Mouse (Mus musculus) MEL (cell line): ENCODE results near the gene Alox5ap. TPM values are rescaled to one million over a fixed set of nuclear protein-coding genes. Genes with fewer than 3 reads are reported as not detected.

Experiments used
- DNase-seq: peaks from one replicate; pipeline ENCODE4 v3.0.0; 2011; ENCODE audit warnings: low read depth, low spot score
- H3K27ac ChIP-seq: 2 replicates; pipeline ENCODE4 v1.5.1; 2012; ENCODE audit warnings: low read depth, mild to moderate bottlenecking, control low read depth, low read length, moderate library complexity; ENCODE audit not compliant: control insufficient read depth
- H3K27me3 ChIP-seq, 2 experiments: fragments of 150-350 bp in 1 of 2; sonication (generic) in 1 of 2; 2 replicates each; pipeline ENCODE4 v1.6.1; 2012; ENCODE audit warnings: low read length in 2 of 2, mild to moderate bottlenecking in 2 of 2, improper control_type of control experiment in 1 of 2, moderate library complexity in 1 of 2; ENCODE audit not compliant: insufficient read depth in 2 of 2, control insufficient read depth in 1 of 2
- H3K36me3 ChIP-seq, 2 experiments: 2 replicates each; pipeline ENCODE4 v1.6.1; 2012 to 2014; ENCODE audit warnings: low read length in 2 of 2, improper control_type of control experiment in 1 of 2, inconsistent platforms in 1 of 2, mild to moderate bottlenecking in 1 of 2; ENCODE audit not compliant: insufficient read depth in 2 of 2, control insufficient read depth in 1 of 2
- H3K4me1 ChIP-seq, 2 experiments: fragments of 150-350 bp in 1 of 2; sonication (generic) in 1 of 2; 2 replicates each; pipeline ENCODE4 v1.6.1; 2012; ENCODE audit warnings: low read length in 2 of 2, improper control_type of control experiment in 1 of 2, mild to moderate bottlenecking in 1 of 2; ENCODE audit not compliant: insufficient read depth in 2 of 2, control insufficient read depth in 1 of 2
- H3K4me3 ChIP-seq, 2 experiments: fragments of 150-350 bp in 1 of 2; sonication (generic) in 1 of 2; 2 replicates each; pipeline ENCODE4 v1.5.1; 2012; ENCODE audit warnings: low read depth in 2 of 2, low read length in 2 of 2, mild to moderate bottlenecking in 2 of 2, moderate library complexity in 2 of 2, control low read depth in 1 of 2, improper control_type of control experiment in 1 of 2; ENCODE audit not compliant: control insufficient read depth in 1 of 2, insufficient read depth in 1 of 2
- H3K79me2 ChIP-seq: 2 replicates; pipeline ENCODE4 v1.6.1; 2012; ENCODE audit warnings: mild to moderate bottlenecking, low read length, moderate library complexity; ENCODE audit not compliant: control insufficient read depth, poor library complexity, insufficient read depth
- H3K9ac ChIP-seq: 2 replicates; pipeline ENCODE4 v1.6.1; 2012; ENCODE audit warnings: low read depth, mild to moderate bottlenecking, control low read depth, low read length, moderate library complexity; ENCODE audit not compliant: control insufficient read depth, poor library complexity, severe bottlenecking
- H3K9me3 ChIP-seq: fragments of 150-350 bp; sonication (generic); replicated peaks from 2 replicates; pipeline ENCODE4 v1.6.1; 2012; ENCODE audit warnings: mild to moderate bottlenecking, low read length, improper control_type of control experiment, moderate library complexity; ENCODE audit not compliant: insufficient read depth
- CHD1 ChIP-seq: IDR thresholded peaks from 2 replicates; pipeline ENCODE4 v1.6.1; 2012; ENCODE audit warnings: low read depth, mild to moderate bottlenecking, inconsistent platforms, low read length, improper control_type of control experiment
- CTCF ChIP-seq, 3 experiments: IDR thresholded peaks in 2 of 3; conservative IDR thresholded peaks in 1 of 3; 2 replicates each; pipeline ENCODE4 v1.5.1; 2011 to 2012; ENCODE audit warnings: low read length in 3 of 3, low read depth in 2 of 3, mild to moderate bottlenecking in 2 of 3, improper control_type of control experiment in 1 of 3, inconsistent platforms in 1 of 3, mixed read lengths in 1 of 3, moderate library complexity in 1 of 3; ENCODE audit not compliant: control insufficient read depth in 1 of 3, insufficient read depth in 1 of 3, poor library complexity in 1 of 3, severe bottlenecking in 1 of 3
- E2F4 ChIP-seq: IDR thresholded peaks from 2 replicates; pipeline ENCODE4 v1.6.1; 2011; ENCODE audit warnings: low read depth, low read length, improper control_type of control experiment, borderline replicate concordance
- ELF1 ChIP-seq: IDR thresholded peaks from 2 replicates; pipeline ENCODE4 v1.6.1; 2014; ENCODE audit warnings: low read depth, mild to moderate bottlenecking, inconsistent platforms, low read length, improper control_type of control experiment, moderate library complexity
- EP300 ChIP-seq, 2 experiments: IDR thresholded peaks; 2 replicates each; pipeline ENCODE4 v1.6.1; 2011; ENCODE audit warnings: improper control_type of control experiment in 2 of 2, low read length in 2 of 2, low read depth in 1 of 2, mild to moderate bottlenecking in 1 of 2
- ETS1 ChIP-seq: IDR thresholded peaks from 2 replicates; pipeline ENCODE4 v1.6.1; 2012; ENCODE audit warnings: low read depth, mild to moderate bottlenecking, inconsistent platforms, low read length, improper control_type of control experiment, moderate library complexity
- GABPA ChIP-seq: IDR thresholded peaks from 2 replicates; pipeline ENCODE4 v1.6.1; 2012; ENCODE audit warnings: low read depth, mild to moderate bottlenecking, inconsistent platforms, low read length, improper control_type of control experiment, moderate library complexity
- JUND ChIP-seq: IDR thresholded peaks from 2 replicates; pipeline ENCODE4 v1.6.1; 2011; ENCODE audit warnings: low read depth, mild to moderate bottlenecking, improper control_type of control experiment, low read length
- MAFK ChIP-seq: IDR thresholded peaks from 2 replicates; pipeline ENCODE4 v1.6.1; 2011; ENCODE audit warnings: low read depth, mild to moderate bottlenecking, low read length, improper control_type of control experiment, borderline replicate concordance
- MAZ ChIP-seq: IDR thresholded peaks from 2 replicates; pipeline ENCODE4 v1.6.1; 2012; ENCODE audit warnings: low read depth, mild to moderate bottlenecking, inconsistent platforms, low read length, improper control_type of control experiment
- MXI1 ChIP-seq: IDR thresholded peaks from 2 replicates; pipeline ENCODE4 v1.6.1; 2011; ENCODE audit warnings: mild to moderate bottlenecking, low read depth, low read length, improper control_type of control experiment
- MYB ChIP-seq: IDR thresholded peaks from 2 replicates; pipeline ENCODE4 v1.6.1; 2011; ENCODE audit warnings: mild to moderate bottlenecking, low read depth, low read length, improper control_type of control experiment
- NRF1 ChIP-seq: IDR thresholded peaks from 2 replicates; pipeline ENCODE4 v1.6.1; 2014; ENCODE audit warnings: low read depth, mild to moderate bottlenecking, inconsistent platforms, low read length, improper control_type of control experiment, moderate library complexity; ENCODE audit not compliant: poor library complexity, insufficient read depth, severe bottlenecking
- RAD21 ChIP-seq: IDR thresholded peaks from 2 replicates; pipeline ENCODE4 v1.6.1; 2011; ENCODE audit warnings: mild to moderate bottlenecking, low read depth, low read length, improper control_type of control experiment
- RCOR1 ChIP-seq: IDR thresholded peaks from 2 replicates; pipeline ENCODE4 v1.6.1; 2012; ENCODE audit warnings: low read depth, mild to moderate bottlenecking, inconsistent platforms, low read length, improper control_type of control experiment
- SIN3A ChIP-seq: IDR thresholded peaks from 2 replicates; pipeline ENCODE4 v1.6.1; 2012; ENCODE audit warnings: low read length, improper control_type of control experiment, inconsistent platforms
- SMC3 ChIP-seq: IDR thresholded peaks from 2 replicates; pipeline ENCODE4 v1.6.1; 2011; ENCODE audit warnings: low read depth, low read length, improper control_type of control experiment
- TAL1 ChIP-seq: IDR thresholded peaks from 2 replicates; pipeline ENCODE4 v1.6.1; 2012; ENCODE audit warnings: mild to moderate bottlenecking, inconsistent platforms, low read length, moderate library complexity, mixed read lengths
- TBP ChIP-seq: IDR thresholded peaks from 2 replicates; pipeline ENCODE4 v1.8.0; 2011; ENCODE audit warnings: low read depth, low read length, improper control_type of control experiment
- TCF12 ChIP-seq: IDR thresholded peaks from 2 replicates; pipeline ENCODE4 v1.6.1; 2014; ENCODE audit warnings: low read depth, mild to moderate bottlenecking, inconsistent platforms, low read length, improper control_type of control experiment, moderate library complexity
- USF1 ChIP-seq: IDR thresholded peaks from 2 replicates; pipeline ENCODE4 v1.6.1; 2014; ENCODE audit warnings: low read depth, mild to moderate bottlenecking, inconsistent platforms, low read length, improper control_type of control experiment, moderate library complexity
- USF2 ChIP-seq, 2 experiments: IDR thresholded peaks; 2 replicates each; pipeline ENCODE4 v1.6.1; 2011 to 2012; ENCODE audit warnings: improper control_type of control experiment in 2 of 2, low read length in 2 of 2, borderline replicate concordance in 1 of 2, inconsistent platforms in 1 of 2, low read depth in 1 of 2, mild to moderate bottlenecking in 1 of 2; ENCODE audit not compliant: insufficient read depth in 1 of 2
- ZKSCAN1 ChIP-seq: IDR thresholded peaks from 2 replicates; pipeline ENCODE4 v1.6.1; 2012; ENCODE audit warnings: low read depth, mild to moderate bottlenecking, inconsistent platforms, low read length, improper control_type of control experiment, moderate library complexity
- ZNF384 ChIP-seq: IDR thresholded peaks from 2 replicates; pipeline ENCODE4 v1.6.1; 2012; ENCODE audit warnings: low read depth, mild to moderate bottlenecking, inconsistent platforms, low read length, improper control_type of control experiment
- polyA plus RNA-seq, 2 experiments: library from polyadenylated mRNA; stranded (reverse) in 1 of 2; unstranded in 1 of 2; fragments of >175 nt in 1 of 2; fragments of >200 nt in 1 of 2; gene quantifications; 2 replicates each; pipeline versions ENCODE4 v1.2.1 to v1.2.4; 2012; ENCODE audit warnings: low replicate concordance in 2 of 2, low read depth in 1 of 2; ENCODE audit not compliant: insufficient read length in 2 of 2, insufficient read depth in 1 of 2, missing spikeins in 1 of 2
- total RNA-seq: library from RNA; depleted of rRNA; stranded (reverse); fragments of 300-350 nt; gene quantifications from 2 replicates; pipeline ENCODE4 v1.2.3, GENCODE M21; 2012; rRNA removed

Gene Alox5ap
- total and polyA plus RNA-seq, 3 experiments, result 56.4 to 157 TPM; not detected in 1

DNA sequence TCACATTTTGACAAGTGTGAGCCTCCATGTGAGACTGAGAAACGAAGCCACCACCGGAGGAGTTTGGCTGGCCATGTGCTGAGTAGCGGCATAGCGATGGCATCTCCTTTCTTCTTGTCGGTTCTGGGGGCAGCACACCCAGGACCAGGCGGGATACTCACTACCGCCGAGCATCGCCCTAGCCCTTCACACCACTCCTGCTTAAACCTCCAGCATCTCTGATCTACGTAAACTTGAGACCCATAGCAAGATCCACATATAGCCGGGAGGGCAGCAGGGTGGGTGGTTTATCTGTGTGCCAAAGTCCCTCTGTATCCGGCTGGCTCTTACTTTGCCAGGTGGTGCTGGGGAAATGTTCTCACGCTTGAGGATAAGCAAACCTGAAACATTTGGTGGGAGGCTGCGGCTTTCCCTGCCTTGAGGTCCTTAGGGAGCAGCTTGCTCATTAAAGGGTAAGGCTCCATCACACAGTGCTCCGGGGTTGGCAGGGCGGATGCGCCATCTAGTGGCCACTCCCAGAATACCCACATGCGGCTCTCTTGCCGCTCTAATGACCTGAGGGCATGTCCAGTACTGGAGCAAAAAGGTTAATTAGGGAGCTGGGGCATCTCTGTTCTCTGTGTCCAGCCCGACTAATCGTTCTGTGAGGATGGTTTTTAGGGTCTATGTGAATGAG lies 71.1 kb downstream of the Alox5ap start (continued):
- TF ChIP-seq JUND (no peak), CHD1 (no peak), ELF1 (no peak), ETS1 (no peak), NRF1 (no peak), ZKSCAN1 (no peak), TCF12 (no peak), USF2 (IDR thresholded peaks at IDR 0.05; ENCODE audit: borderline replicate concordance in 1 of 2, insufficient read depth in 1 of 2, low read depth in 1 of 2, low read length in 2 of 2) (no peak), MAZ (no peak), E2F4 (no peak), CTCF (IDR thresholded peaks at IDR 0.05 in 2 of 3, conservative IDR thresholded peaks at IDR 0.05 in 1 of 3; ENCODE audit: control insufficient read depth in 1 of 3, insufficient read depth in 1 of 3, low read depth in 2 of 3, low read length in 3 of 3, poor library complexity in 1 of 3, severe bottlenecking in 1 of 3) (peak; percentile 97 to 99 (median 98)), RCOR1 (no peak), RAD21 (peak; percentile 99), SIN3A (peak; percentile 48; the same call in 1 of the 2 replicates), EP300 (IDR thresholded peaks at IDR 0.05; ENCODE audit: low read depth in 1 of 2, low read length in 2 of 2) (no peak), MAFK (no peak), SMC3 (peak; percentile 97), USF1 (no peak), TAL1 (no peak), MXI1 (peak; percentile 36; the same call in 1 of the 2 replicates), MYB (no peak), ZNF384 (no peak), GABPA (no peak)

DNA sequence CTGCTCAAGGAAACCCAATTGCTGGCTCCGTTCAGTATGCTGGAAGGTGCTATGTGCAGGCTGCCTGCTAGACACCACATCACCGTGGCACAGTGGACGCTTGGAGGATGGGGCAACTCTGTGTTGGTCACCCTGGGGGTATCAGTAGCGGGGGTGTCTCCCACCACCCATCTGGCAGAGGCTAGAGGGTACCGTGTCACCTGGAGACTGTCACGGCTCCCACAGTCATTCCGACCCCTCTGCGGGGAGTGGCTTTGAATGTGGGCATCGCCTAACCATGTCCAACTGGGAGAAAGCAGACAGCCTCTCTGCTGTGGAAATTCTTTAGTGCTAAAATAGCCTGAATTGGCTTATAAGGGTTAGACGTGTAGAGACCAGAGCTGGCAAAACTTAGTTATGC lies 72.6 kb downstream of the Alox5ap start:
- Histone ChIP-seq H3K4me3 (no peak overlapping the region), H3K27ac (no peak overlapping the region), H3K79me2 (no peaks in the 10 kb centered on the region), H3K9me3 (no peaks in the 10 kb centered on the region), H3K4me1 (peaks cover 2 to 11% of the 10 kb centered on the region in 2 experiments; a peak in 3 of 4 replicates), H3K36me3 (no peaks in the 10 kb centered on the region; a peak in 1 of 4 replicates), H3K9ac (no peak overlapping the region), H3K27me3 (no peaks in the 10 kb centered on the region)
- no peak for DNase-seq
- no peak for TF ChIP-seq E2F4
- TF ChIP-seq TCF12, result no peak
- no peak for TF ChIP-seq TBP

Other genes starting within 250 kb of the Alox5ap start
- 84.2 and 94.4 TPM in 2 replicates for gene Uspl1, start 80.4 kb upstream of the Alox5ap start, total RNA-seq
- gene Uspl1, start 80.4 kb upstream of the Alox5ap start, polyA plus RNA-seq, result 100 to 1,000 TPM in 1 of 2 experiments, 10 to 100 TPM in 1; 68.5 to 179 TPM
- gene Hmgb1, start 80.3 kb upstream of the Alox5ap start, total RNA-seq, result 678 and 686 TPM in 2 replicates
- gene Hmgb1, start 80.3 kb upstream of the Alox5ap start, polyA plus RNA-seq, result 100 to 1,000 TPM in 1 of 2 experiments, not detected in 1; 600 TPM
- gene Medag, start 147.0 kb downstream of the Alox5ap start, total RNA-seq, result not detected in 2 replicates
- not detected for gene Medag, start 147.0 kb downstream of the Alox5ap start, polyA plus RNA-seq
- not detected in 2 replicates for gene Tex26, start 174.9 kb downstream of the Alox5ap start, total RNA-seq
- gene Tex26, start 174.9 kb downstream of the Alox5ap start, polyA plus RNA-seq, result not detected